Mouse (Mus musculus): ENCODE measurements around the gene Sez6l2. TPM values are rescaled to one million over a fixed set of nuclear protein-coding genes. Genes with fewer than 3 reads are reported as not detected.

Sez6l2 gene
- polyA plus RNA-seq (2014; fragmentation: Illumina TruSeq; extraction: RNeasy Lipid Tissue Mini Kit (QIAGEN cat#74804); ENCODE audit: low read depth, low replicate concordance), result 1.6 TPM

GRCm38 (mm10) chr7:126949793-126950646, at the start of gene Sez6l2:
Sez6l2 (plus strand) TSS chr7:126950563.

GRCm38 (mm10) chr7:126922624-126923060, 27.7 kb upstream of the Sez6l2 start, which contains the start of gene Tmem219:
Tmem219 (minus strand) TSS chr7:126922917.

GRCm38 (mm10) chr7:126928384-126929037, 21.9 kb upstream of the Sez6l2 start, which contains the start of gene Kctd13:
Kctd13 (plus strand) TSS chr7:126928879.

DNA sequence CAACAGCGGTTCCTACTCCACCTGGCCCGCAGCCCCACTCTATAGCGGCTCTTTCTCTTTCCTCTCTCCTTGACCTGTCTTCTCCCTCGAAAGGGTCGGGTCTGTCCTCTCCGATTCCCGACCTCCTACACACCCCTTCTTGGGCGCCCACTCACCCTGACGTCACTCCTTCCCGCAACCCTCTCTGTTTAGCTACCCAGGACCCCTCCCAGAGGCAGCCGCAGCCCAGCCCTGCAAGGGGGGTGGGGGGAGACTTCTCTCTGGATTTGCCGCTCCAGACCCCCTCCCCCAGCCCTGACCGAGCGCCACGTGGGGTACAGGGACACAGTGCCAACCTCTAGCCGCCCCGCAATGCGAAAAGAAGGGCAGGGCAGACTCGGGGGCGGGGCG, 965 bp upstream of the Sez6l2 start, which contains the start of gene Asphd1:
Asphd1 (minus strand) TSS at position 180 of the 390 bp plus-strand sequence.

GRCm38 (mm10) chr7:126975893-126975949, 25.4 kb downstream of the Sez6l2 start, which contains the start of gene Cdipt:
Cdipt (plus strand) TSS chr7:126975914.

DNA sequence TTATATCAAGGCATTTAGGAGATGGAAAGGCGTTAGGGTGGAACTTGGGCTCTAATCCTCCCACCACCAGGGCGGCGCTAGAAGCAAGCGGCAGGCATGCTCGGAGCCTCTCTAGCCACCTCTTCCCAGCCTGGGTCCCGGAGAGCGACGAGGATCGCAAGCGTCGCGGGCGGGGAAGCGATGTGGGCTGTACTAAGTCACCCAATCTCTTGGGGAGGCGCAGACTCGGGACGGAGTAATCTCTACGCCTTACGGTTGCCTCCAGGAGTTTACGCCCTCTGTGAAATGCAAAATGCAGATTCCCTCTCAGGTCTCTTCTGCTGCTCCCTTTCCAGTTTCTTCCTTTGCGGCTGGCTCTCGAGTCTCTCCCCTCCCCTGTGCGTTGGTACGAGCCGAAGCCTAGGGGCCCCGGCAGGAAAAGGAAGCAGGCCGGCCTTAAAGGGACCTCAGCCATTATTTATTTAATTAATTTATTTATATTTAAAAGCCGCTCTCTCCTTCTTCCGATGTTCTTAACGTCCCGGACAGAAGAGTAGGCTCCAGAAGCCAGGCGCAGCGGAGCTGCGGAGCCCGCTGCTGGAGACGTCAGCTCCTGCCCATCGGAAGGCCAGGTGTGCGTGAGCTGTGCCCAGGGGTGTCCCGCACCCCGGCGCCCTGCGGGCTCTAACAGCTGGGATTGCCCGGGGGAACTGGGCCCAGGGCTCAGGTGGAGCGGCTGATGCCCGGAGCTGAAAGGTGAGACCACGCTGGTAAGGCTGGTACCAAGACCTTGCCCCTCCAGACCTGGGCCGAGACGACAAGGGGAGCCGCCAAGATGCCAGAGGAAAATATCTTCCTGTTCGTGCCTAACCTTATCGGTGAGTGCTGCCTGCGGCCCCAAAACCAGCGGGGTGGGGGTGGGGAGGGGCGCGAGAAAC, 25.8 kb downstream of the Sez6l2 start, which contains the start of gene Cdiptos:
Cdiptos (minus strand) TSS at position 149 of the 917 bp plus-strand sequence.

GRCm38 (mm10) chr7:127014320-127014719, 64.0 kb downstream of the Sez6l2 start, which contains the start of gene Mvp:
Mvp (minus strand) TSS chr7:127014621.

DNA sequence TGATC, 65.9 kb downstream of the Sez6l2 start, which contains the start of gene Pagr1b:
Pagr1b (minus strand) TSS at position 4 of the 5 bp plus-strand sequence.

DNA sequence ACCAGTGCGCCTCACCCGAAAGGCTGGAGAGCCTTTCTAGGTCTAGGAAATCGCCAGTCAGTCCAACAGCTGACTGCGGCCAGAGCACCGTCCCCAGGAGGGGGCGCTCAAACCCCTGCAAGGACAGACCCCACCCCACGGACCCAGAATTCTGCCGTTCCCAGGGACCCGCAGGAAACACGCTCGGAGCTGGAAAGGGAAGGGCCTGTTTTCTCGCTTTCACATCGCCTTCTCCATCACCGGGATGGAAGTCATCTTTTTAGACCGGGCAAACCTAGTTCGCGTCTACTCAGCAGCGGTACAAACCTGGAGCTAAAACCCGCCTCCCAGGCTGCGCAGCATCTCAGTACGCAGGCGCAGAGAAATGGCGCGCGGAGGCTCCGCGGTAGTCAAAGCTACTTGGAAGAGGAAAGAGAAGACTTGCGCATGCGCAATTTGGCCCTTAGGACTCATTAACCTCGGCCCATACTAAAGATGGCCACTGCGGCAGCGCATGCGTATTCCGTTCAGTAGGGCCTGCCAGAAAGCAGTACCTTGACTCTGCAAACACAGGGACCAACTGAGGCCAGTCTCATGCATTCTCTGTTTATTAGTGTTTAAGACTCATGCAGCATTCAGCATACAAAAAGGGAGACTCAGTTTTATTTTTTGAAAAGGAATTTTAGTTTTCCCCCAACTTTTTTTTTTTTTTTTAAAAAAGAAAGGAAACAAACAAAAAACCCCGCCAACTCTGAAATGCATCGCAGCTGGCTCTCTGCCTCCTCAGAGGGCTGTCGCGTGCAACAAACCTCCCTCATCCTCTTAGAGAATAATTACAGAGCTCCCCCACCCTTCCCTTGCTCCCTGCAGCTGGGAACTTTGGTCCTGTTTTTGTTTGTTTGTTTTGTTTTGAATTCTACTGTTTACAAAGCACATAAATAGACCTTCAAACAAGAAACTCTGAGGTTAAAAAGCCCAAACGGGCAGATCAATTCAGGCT, 66.9 kb downstream of the Sez6l2 start, which contains the start of gene Pagr1a:
Pagr1a (minus strand) TSS at position 382 of the 979 bp plus-strand sequence.

Other genes with a start within 250 kb of the Sez6l2 start
- gene Coro1a, start 242.8 kb upstream of the Sez6l2 start, polyA plus RNA-seq (2014; fragmentation: Illumina TruSeq; extraction: RNeasy Lipid Tissue Mini Kit (QIAGEN cat#74804); ENCODE audit: low read depth, low replicate concordance), result 8.3 TPM
- 60.7 TPM for gene Mapk3, start 191.0 kb upstream of the Sez6l2 start, polyA plus RNA-seq (2014; fragmentation: Illumina TruSeq; extraction: RNeasy Lipid Tissue Mini Kit (QIAGEN cat#74804); ENCODE audit: low read depth, low replicate concordance)
- 3.2 TPM for gene Gdpd3, start 184.2 kb upstream of the Sez6l2 start, polyA plus RNA-seq (2014; fragmentation: Illumina TruSeq; extraction: RNeasy Lipid Tissue Mini Kit (QIAGEN cat#74804); ENCODE audit: low read depth, low replicate concordance)
- 118 TPM for gene Ypel3, start 173.6 kb upstream of the Sez6l2 start, polyA plus RNA-seq (2014; fragmentation: Illumina TruSeq; extraction: RNeasy Lipid Tissue Mini Kit (QIAGEN cat#74804); ENCODE audit: low read depth, low replicate concordance)
- 1.6 TPM for gene Tbx6, start 169.1 kb upstream of the Sez6l2 start, polyA plus RNA-seq (2014; fragmentation: Illumina TruSeq; extraction: RNeasy Lipid Tissue Mini Kit (QIAGEN cat#74804); ENCODE audit: low read depth, low replicate concordance)
- 43.4 TPM for gene Ppp4c, start 158.1 kb upstream of the Sez6l2 start, polyA plus RNA-seq (2014; fragmentation: Illumina TruSeq; extraction: RNeasy Lipid Tissue Mini Kit (QIAGEN cat#74804); ENCODE audit: low read depth, low replicate concordance)
- gene Fam57b, start 152.9 kb upstream of the Sez6l2 start, polyA plus RNA-seq (2014; fragmentation: Illumina TruSeq; extraction: RNeasy Lipid Tissue Mini Kit (QIAGEN cat#74804); ENCODE audit: low read depth, low replicate concordance), result 7.6 TPM
- gene 4930451I11Rik, start 118.9 kb upstream of the Sez6l2 start, polyA plus RNA-seq (2014; fragmentation: Illumina TruSeq; extraction: RNeasy Lipid Tissue Mini Kit (QIAGEN cat#74804); ENCODE audit: low read depth, low replicate concordance), result not detected
- gene Doc2a, start 103.1 kb upstream of the Sez6l2 start, polyA plus RNA-seq (2014; fragmentation: Illumina TruSeq; extraction: RNeasy Lipid Tissue Mini Kit (QIAGEN cat#74804); ENCODE audit: low read depth, low replicate concordance), result not detected
- gene Hirip3, start 88.6 kb upstream of the Sez6l2 start, polyA plus RNA-seq (2014; fragmentation: Illumina TruSeq; extraction: RNeasy Lipid Tissue Mini Kit (QIAGEN cat#74804); ENCODE audit: low read depth, low replicate concordance), result 22.7 TPM
- 18.7 TPM for gene Ino80e, start 88.2 kb upstream of the Sez6l2 start, polyA plus RNA-seq (2014; fragmentation: Illumina TruSeq; extraction: RNeasy Lipid Tissue Mini Kit (QIAGEN cat#74804); ENCODE audit: low read depth, low replicate concordance)
- gene Taok2, start 65.9 kb upstream of the Sez6l2 start, polyA plus RNA-seq (2014; fragmentation: Illumina TruSeq; extraction: RNeasy Lipid Tissue Mini Kit (QIAGEN cat#74804); ENCODE audit: low read depth, low replicate concordance), result 41.9 TPM
- gene Tmem219, start 27.6 kb upstream of the Sez6l2 start, polyA plus RNA-seq (2014; fragmentation: Illumina TruSeq; extraction: RNeasy Lipid Tissue Mini Kit (QIAGEN cat#74804); ENCODE audit: low read depth, low replicate concordance), result 19.1 TPM
- 7.8 TPM for gene Kctd13, start 21.7 kb upstream of the Sez6l2 start, polyA plus RNA-seq (2014; fragmentation: Illumina TruSeq; extraction: RNeasy Lipid Tissue Mini Kit (QIAGEN cat#74804); ENCODE audit: low read depth, low replicate concordance)
- gene Asphd1, start 981 bp upstream of the Sez6l2 start, polyA plus RNA-seq (2014; fragmentation: Illumina TruSeq; extraction: RNeasy Lipid Tissue Mini Kit (QIAGEN cat#74804); ENCODE audit: low read depth, low replicate concordance), result not detected
- 48.9 TPM for gene Cdipt, start 25.4 kb downstream of the Sez6l2 start, polyA plus RNA-seq (2014; fragmentation: Illumina TruSeq; extraction: RNeasy Lipid Tissue Mini Kit (QIAGEN cat#74804); ENCODE audit: low read depth, low replicate concordance)
- 0.63 TPM for gene Cdiptos, start 25.5 kb downstream of the Sez6l2 start, polyA plus RNA-seq (2014; fragmentation: Illumina TruSeq; extraction: RNeasy Lipid Tissue Mini Kit (QIAGEN cat#74804); ENCODE audit: low read depth, low replicate concordance)
- gene Mvp, start 64.1 kb downstream of the Sez6l2 start, polyA plus RNA-seq (2014; fragmentation: Illumina TruSeq; extraction: RNeasy Lipid Tissue Mini Kit (QIAGEN cat#74804); ENCODE audit: low read depth, low replicate concordance), result 38.1 TPM
- gene Pagr1b, start 65.9 kb downstream of the Sez6l2 start, polyA plus RNA-seq (2014; fragmentation: Illumina TruSeq; extraction: RNeasy Lipid Tissue Mini Kit (QIAGEN cat#74804); ENCODE audit: low read depth, low replicate concordance), result 0.86 TPM
- gene Pagr1a, start 66.8 kb downstream of the Sez6l2 start, polyA plus RNA-seq (2014; fragmentation: Illumina TruSeq; extraction: RNeasy Lipid Tissue Mini Kit (QIAGEN cat#74804); ENCODE audit: low read depth, low replicate concordance), result not detected
- 35.1 TPM for gene Gm42742, start 70.5 kb downstream of the Sez6l2 start, polyA plus RNA-seq (2014; fragmentation: Illumina TruSeq; extraction: RNeasy Lipid Tissue Mini Kit (QIAGEN cat#74804); ENCODE audit: low read depth, low replicate concordance)
- 2.0 TPM for gene Prrt2, start 70.6 kb downstream of the Sez6l2 start, polyA plus RNA-seq (2014; fragmentation: Illumina TruSeq; extraction: RNeasy Lipid Tissue Mini Kit (QIAGEN cat#74804); ENCODE audit: low read depth, low replicate concordance)
- 59.5 TPM for gene Maz, start 76.5 kb downstream of the Sez6l2 start, polyA plus RNA-seq (2014; fragmentation: Illumina TruSeq; extraction: RNeasy Lipid Tissue Mini Kit (QIAGEN cat#74804); ENCODE audit: low read depth, low replicate concordance)
- 0.24 TPM for gene Kif22, start 91.9 kb downstream of the Sez6l2 start, polyA plus RNA-seq (2014; fragmentation: Illumina TruSeq; extraction: RNeasy Lipid Tissue Mini Kit (QIAGEN cat#74804); ENCODE audit: low read depth, low replicate concordance)
- gene Zg16, start 136.8 kb downstream of the Sez6l2 start, polyA plus RNA-seq (2014; fragmentation: Illumina TruSeq; extraction: RNeasy Lipid Tissue Mini Kit (QIAGEN cat#74804); ENCODE audit: low read depth, low replicate concordance), result not detected
- 2.1 TPM for gene AI467606, start 140.8 kb downstream of the Sez6l2 start, polyA plus RNA-seq (2014; fragmentation: Illumina TruSeq; extraction: RNeasy Lipid Tissue Mini Kit (QIAGEN cat#74804); ENCODE audit: low read depth, low replicate concordance)
- gene Qprt, start 171.7 kb downstream of the Sez6l2 start, polyA plus RNA-seq (2014; fragmentation: Illumina TruSeq; extraction: RNeasy Lipid Tissue Mini Kit (QIAGEN cat#74804); ENCODE audit: low read depth, low replicate concordance), result not detected
- 0.37 TPM for gene Spn, start 187.3 kb downstream of the Sez6l2 start, polyA plus RNA-seq (2014; fragmentation: Illumina TruSeq; extraction: RNeasy Lipid Tissue Mini Kit (QIAGEN cat#74804); ENCODE audit: low read depth, low replicate concordance)
- 39.2 TPM for gene Cd2bp2, start 245.5 kb downstream of the Sez6l2 start, polyA plus RNA-seq (2014; fragmentation: Illumina TruSeq; extraction: RNeasy Lipid Tissue Mini Kit (QIAGEN cat#74804); ENCODE audit: low read depth, low replicate concordance)